Mouse (Mus musculus): ENCODE measurements at regions not wholly inside any gene's neighbourhood (a gene's known extent, or its start where the extent isn't known, plus 50 kb on each side); places are given as distances from the start of the nearest gene placed in this dataset.
"Not testable (repeated sequence)": the region's sequence is repeated elsewhere in the genome, so short reads cannot be mapped to it uniquely, and the experiment has no call there.

DNA sequence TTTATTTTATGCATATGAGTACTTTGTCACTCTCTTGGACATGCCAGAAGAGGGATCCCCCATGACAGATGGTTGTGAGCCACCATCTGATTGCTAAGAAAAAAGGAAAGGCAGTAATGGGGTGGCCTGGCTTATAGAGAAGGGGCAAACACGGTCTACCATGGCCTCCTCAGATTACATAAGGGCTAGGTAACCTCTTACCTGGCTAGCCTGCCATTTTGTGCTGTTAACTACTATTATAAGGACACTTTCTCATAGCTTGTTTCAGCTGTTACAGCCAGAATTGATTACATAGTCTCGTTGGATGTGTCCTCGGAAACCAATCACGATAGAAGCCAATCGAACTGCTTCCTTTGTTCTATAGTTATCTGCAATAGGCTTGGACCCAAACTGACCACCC is 60.9 kb upstream of the Gm14496 start:
- Histone ChIP-seq H3K9me3 (replicated peaks; ENCODE audit: control insufficient read depth, low read length) (no peaks in the 10 kb centered on the region), H3K4me2 (ENCODE audit: low read length) (no peak overlapping the region)

DNA sequence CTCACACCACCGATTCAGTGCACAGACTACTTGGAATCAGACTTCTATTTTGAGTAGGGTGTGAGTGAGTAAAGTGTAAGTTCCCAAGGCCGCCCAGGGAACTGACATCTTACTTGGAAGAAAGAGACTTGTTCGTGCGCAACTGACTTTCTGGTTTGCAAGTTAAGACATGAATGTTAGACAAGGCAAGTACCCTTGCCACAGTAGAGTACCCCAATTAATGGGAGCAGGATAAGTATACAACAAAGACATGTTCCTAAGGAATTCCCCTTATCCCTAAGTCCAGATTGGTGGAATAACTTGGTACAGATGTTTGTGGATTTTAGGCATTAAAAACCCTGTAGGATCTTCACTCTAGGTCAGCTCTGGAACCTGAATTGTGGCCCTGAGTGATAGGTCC is 60.4 kb upstream of the Gm14496 start:
- not testable (repeated sequence) for H3K27me3 ChIP-seq (replicated peaks; ENCODE audit: control insufficient read depth, insufficient read depth, low read length); DNase-seq (ENCODE audit: low spot score); H3K27ac ChIP-seq (ENCODE audit: low read depth, low read length); H3K4me1 ChIP-seq (ENCODE audit: control insufficient read depth, insufficient read depth, low read length); ATAC-seq; H3K4me2 ChIP-seq (ENCODE audit: low read length); H3K9me3 ChIP-seq (replicated peaks; ENCODE audit: control insufficient read depth, low read length); H3K9ac ChIP-seq (ENCODE audit: low read length); H3K4me3 ChIP-seq (ENCODE audit: low read depth, low read length); H3K36me3 ChIP-seq (ENCODE audit: control insufficient read depth, insufficient read depth, low read length)
- 93% methylated on average over 4 of the region's 4 CpGs for WGBS

More for the DNA sequence above, 60.9 kb upstream of the Gm14496 start:
- H3K27ac ChIP-seq (ENCODE audit: low read depth, low read length) = no peak overlapping the region
- no peaks in the 10 kb centered on the region for H3K4me1 ChIP-seq (ENCODE audit: control insufficient read depth, insufficient read depth, low read length)
- H3K36me3 ChIP-seq (ENCODE audit: control insufficient read depth, insufficient read depth, low read length) = no peaks in the 10 kb centered on the region
- ATAC-seq (no peak), DNase-seq (ENCODE audit: low spot score) (no peak)
- no peak overlapping the region for H3K4me3 ChIP-seq (ENCODE audit: low read depth, low read length)
- H3K9ac ChIP-seq (ENCODE audit: low read length) = no peak overlapping the region
- 80% methylated on average over 5 of the region's 5 CpGs for WGBS
- no peaks in the 10 kb centered on the region for H3K27me3 ChIP-seq (replicated peaks; ENCODE audit: control insufficient read depth, insufficient read depth, low read length)

DNA sequence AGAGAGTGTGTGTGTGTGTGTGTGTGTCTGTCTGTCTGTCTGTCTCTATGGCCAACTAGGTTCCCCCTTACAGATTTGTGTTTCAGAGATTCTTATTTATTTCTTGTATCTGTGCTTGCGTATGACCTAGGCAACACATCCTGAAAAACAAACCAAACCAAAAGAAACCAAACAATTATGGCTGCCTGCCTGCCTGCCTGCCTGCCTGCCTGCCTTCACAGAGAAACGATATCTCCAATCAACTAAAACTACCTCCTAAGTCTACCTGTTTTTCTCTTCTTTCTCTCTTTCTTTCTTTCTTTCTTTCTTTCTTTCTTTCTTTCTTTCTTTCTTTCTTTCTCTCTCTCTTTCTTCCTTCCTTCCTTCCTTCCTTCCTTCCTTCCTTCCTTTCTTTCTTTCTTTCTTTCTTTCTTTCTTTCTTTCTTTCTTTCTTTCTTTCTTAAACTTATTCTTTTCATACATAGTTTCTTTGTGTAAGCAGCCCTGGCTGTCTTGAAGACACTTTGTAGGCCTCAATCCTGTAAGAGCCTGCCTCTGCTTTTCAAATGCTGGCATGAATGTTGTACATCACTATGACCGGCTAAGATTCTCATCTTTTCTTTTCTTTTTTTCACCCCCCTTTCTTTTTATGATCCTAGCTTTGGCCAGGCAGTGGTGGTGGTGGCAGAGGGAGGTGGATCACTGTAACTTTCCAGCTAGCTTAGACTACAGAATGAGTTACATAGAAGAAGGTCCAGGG is 59.7 kb upstream of the Gm14496 start:
- DNase-seq (ENCODE audit: low spot score) = peak; percentile 48
- H3K4me2 ChIP-seq (ENCODE audit: low read length); H3K27ac ChIP-seq (ENCODE audit: low read depth, low read length); H3K4me3 ChIP-seq (ENCODE audit: low read depth, low read length); H3K9ac ChIP-seq (ENCODE audit: low read length); H3K36me3 ChIP-seq (ENCODE audit: control insufficient read depth, insufficient read depth, low read length); H3K4me1 ChIP-seq (ENCODE audit: control insufficient read depth, insufficient read depth, low read length); H3K9me3 ChIP-seq (replicated peaks; ENCODE audit: control insufficient read depth, low read length); H3K27me3 ChIP-seq (replicated peaks; ENCODE audit: control insufficient read depth, insufficient read depth, low read length): not testable (repeated sequence)
- ATAC-seq = peak; percentile 42; the same call in 1 of the 2 replicates
- 73% methylated on average over 3 of the region's 3 CpGs for WGBS

DNA sequence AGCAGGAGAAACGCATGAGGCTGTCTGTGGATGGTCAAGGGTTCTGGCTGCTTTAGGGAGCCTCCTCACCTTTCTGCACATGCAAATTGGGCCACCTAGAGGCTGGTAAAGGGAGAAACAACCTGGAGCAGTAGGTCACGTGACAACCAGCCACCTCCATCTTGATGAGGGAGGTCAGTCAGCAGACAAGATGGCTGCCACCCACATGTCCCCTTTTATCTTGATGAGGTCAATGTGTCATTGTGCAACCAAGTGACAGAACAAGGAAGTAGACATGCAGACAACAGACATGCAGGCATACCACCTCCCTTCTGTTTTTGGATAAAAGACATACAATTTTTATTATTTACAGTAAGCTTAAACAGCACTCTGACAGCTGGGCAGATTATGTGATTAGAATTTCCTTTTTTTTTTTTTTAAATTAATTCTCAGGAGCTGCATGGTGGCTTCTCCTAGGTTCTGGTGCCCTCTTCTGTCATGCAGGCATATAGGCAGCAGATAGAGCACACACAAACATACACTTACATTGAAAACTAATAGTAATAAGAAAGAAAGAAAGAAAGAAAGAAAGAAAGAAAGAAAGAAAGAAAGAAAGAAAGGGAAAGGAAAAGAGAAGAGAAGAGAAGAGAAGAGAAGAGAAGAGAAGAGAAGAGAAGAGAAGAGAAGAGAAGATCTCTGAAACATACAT is 58.9 kb upstream of the Gm14496 start:
- Histone ChIP-seq H3K27ac (ENCODE audit: low read depth, low read length) (no peak overlapping the region), H3K36me3 (ENCODE audit: control insufficient read depth, insufficient read depth, low read length) (no peaks in the 10 kb centered on the region), H3K9me3 (replicated peaks; ENCODE audit: control insufficient read depth, low read length) (no peaks in the 10 kb centered on the region), H3K4me3 (ENCODE audit: low read depth, low read length) (no peak overlapping the region), H3K4me1 (ENCODE audit: control insufficient read depth, insufficient read depth, low read length) (no peaks in the 10 kb centered on the region), H3K27me3 (replicated peaks; ENCODE audit: control insufficient read depth, insufficient read depth, low read length) (no peaks in the 10 kb centered on the region), H3K4me2 (ENCODE audit: low read length) (no peak overlapping the region), H3K9ac (ENCODE audit: low read length) (no peak overlapping the region)
- 84% methylated on average over 2 of the region's 2 CpGs for WGBS
- ATAC-seq = no peak
- DNase-seq (ENCODE audit: low spot score) = peak; percentile 19
